Mouse (Mus musculus): Measurements from ENCODE around the gene Ube2f. TPM values are rescaled to one million over a fixed set of nuclear protein-coding genes. Genes with fewer than 3 reads are reported as not detected.

Gene Ube2f
- polyA plus RNA-seq, 1 experiment from 2014 or later, result 66.6 TPM

Other genes with a start within 250 kb of the Ube2f start
- 0.35 and 0.45 TPM in 2 replicates for gene Rbm44, start 105.2 kb upstream of the Ube2f start, polyA plus RNA-seq (2015; fragmentation: Nextera tagmentation; extraction: Ambion mirVana)
- 6.6 and 8.6 TPM in 2 replicates for gene Ramp1, start 70.5 kb upstream of the Ube2f start, polyA plus RNA-seq (2015; fragmentation: Nextera tagmentation; extraction: Ambion mirVana)
- gene Scly, start 48.0 kb downstream of the Ube2f start, polyA plus RNA-seq (2015; fragmentation: Nextera tagmentation; extraction: Ambion mirVana), result 18.1 and 18.2 TPM in 2 replicates
- 0.03 TPM in 1 of 2 replicates, not detected in the other for gene Espnl, start 71.8 kb downstream of the Ube2f start, polyA plus RNA-seq (2015; fragmentation: Nextera tagmentation; extraction: Ambion mirVana)
- gene Klhl30, start 100.7 kb downstream of the Ube2f start, polyA plus RNA-seq (2015; fragmentation: Nextera tagmentation; extraction: Ambion mirVana), result 0.37 and 2.6 TPM in 2 replicates
- gene Erfe, start 116.1 kb downstream of the Ube2f start, polyA plus RNA-seq (2015; fragmentation: Nextera tagmentation; extraction: Ambion mirVana), result 2.1 and 3.6 TPM in 2 replicates
- gene Ilkap, start 148.5 kb downstream of the Ube2f start, polyA plus RNA-seq (2015; fragmentation: Nextera tagmentation; extraction: Ambion mirVana), result 113 and 115 TPM in 2 replicates
- gene Hes6, start 163.7 kb downstream of the Ube2f start, polyA plus RNA-seq (2015; fragmentation: Nextera tagmentation; extraction: Ambion mirVana), result 58.6 and 67.2 TPM in 2 replicates
- gene Per2, start 209.0 kb downstream of the Ube2f start, polyA plus RNA-seq (2015; fragmentation: Nextera tagmentation; extraction: Ambion mirVana), result 7.7 and 8.9 TPM in 2 replicates
- 7.3 and 7.9 TPM in 2 replicates for gene Traf3ip1, start 244.3 kb downstream of the Ube2f start, polyA plus RNA-seq (2015; fragmentation: Nextera tagmentation; extraction: Ambion mirVana)

Data from stomach, embryonic 16.5 days (tissue).